Comparison of ENCODE assay signal across 8 mouse cellular contexts in genomic region chr2:167776251-167777168, GRCm38 (mm10).
DNase-seq lines count a peak whose midpoint lies in the region; ATAC-seq lines count a peak whose summit lies in the region.

No protein-coding gene starts in this region.

- no peak for DNase-seq in heart, adult 18-20 months
- peak; percentile 50 for DNase-seq in NIH3T3 (ENCODE audit: low read depth)
- no peak for DNase-seq in left cerebral cortex, postnatal 25 days (ENCODE audit: low spot score in 2 of 2)

- 84% methylated on average over 24 of the region's 24 CpGs for WGBS in heart, embryonic 12.5 days
- WGBS in hindbrain, embryonic 13.5 days = 84% methylated on average over 24 of the region's 24 CpGs
- WGBS in midbrain, embryonic 12.5 days = 58% methylated on average over 24 of the region's 24 CpGs

- intact Hi-C loops in left cerebral cortex, postnatal 25 days (cut with DNase I) = no loop called here

- H3K36me3 ChIP-seq in heart, embryonic 12.5 days = no peaks in the 10 kb centered on the region
- no peaks in the 10 kb centered on the region for H3K36me3 ChIP-seq in hindbrain, embryonic 13.5 days
- H3K36me3 ChIP-seq in midbrain, embryonic 12.5 days = no peaks in the 10 kb centered on the region

- peak overlapping the region; percentile 81 for H3K4me2 ChIP-seq in heart, embryonic 12.5 days
- peak overlapping the region; percentile 91 for H3K4me2 ChIP-seq in hindbrain, embryonic 13.5 days
- peak overlapping the region; percentile 91 for H3K4me2 ChIP-seq in midbrain, embryonic 12.5 days (replicated peaks)

- H3K27ac ChIP-seq in heart, embryonic 12.5 days (ENCODE audit: poor library complexity, severe bottlenecking) = peak overlapping the region; percentile 81
- H3K27ac ChIP-seq in hindbrain, embryonic 13.5 days = no peak overlapping the region
- no peak overlapping the region for H3K27ac ChIP-seq in midbrain, embryonic 12.5 days (replicated peaks)

- H3K27me3 ChIP-seq in heart, embryonic 12.5 days (replicated peaks) = no peaks in the 10 kb centered on the region
- H3K27me3 ChIP-seq in hindbrain, embryonic 13.5 days = 0 out of 2 replicates have a peak, but pooled peaks cover 8% of the 10 kb centered on the region
- peaks cover 33% of the 10 kb centered on the region for H3K27me3 ChIP-seq in midbrain, embryonic 12.5 days

- no peak for ATAC-seq in heart, embryonic 12.5 days (ENCODE audit: insufficient number of reproducible peaks, low FRiP score)
- ATAC-seq in hindbrain, embryonic 13.5 days (ENCODE audit: low FRiP score) = no peak
- ATAC-seq in midbrain, embryonic 12.5 days (ENCODE audit: low FRiP score, low read depth) = no peak
- no peak for ATAC-seq in inflammation-experienced regulatory T-cells, adult 6 months
- no peak for ATAC-seq in megakaryocyte progenitor cell, adult 5-6 weeks (replicated peaks; ENCODE audit: poor library complexity)

- H3K9ac ChIP-seq in heart, embryonic 12.5 days = no peak overlapping the region
- no peak overlapping the region for H3K9ac ChIP-seq in hindbrain, embryonic 13.5 days
- H3K9ac ChIP-seq in midbrain, embryonic 12.5 days (replicated peaks) = no peak overlapping the region

- no peaks in the 10 kb centered on the region for H3K9me3 ChIP-seq in heart, embryonic 12.5 days (replicated peaks)
- H3K9me3 ChIP-seq in hindbrain, embryonic 13.5 days = no peaks in the 10 kb centered on the region
- no peaks in the 10 kb centered on the region for H3K9me3 ChIP-seq in midbrain, embryonic 12.5 days

- H3K4me3 ChIP-seq in heart, embryonic 12.5 days = no peak overlapping the region
- no peak overlapping the region for H3K4me3 ChIP-seq in hindbrain, embryonic 13.5 days
- peak overlapping the region; percentile 59 for H3K4me3 ChIP-seq in midbrain, embryonic 12.5 days

- peaks cover 41% of the 10 kb centered on the region for H3K4me1 ChIP-seq in heart, embryonic 12.5 days (replicated peaks)
- peaks cover 30% of the 10 kb centered on the region for H3K4me1 ChIP-seq in hindbrain, embryonic 13.5 days (replicated peaks)
- peaks cover 29% of the 10 kb centered on the region for H3K4me1 ChIP-seq in midbrain, embryonic 12.5 days
